Mouse (Mus musculus) midbrain, embryonic 13.5 days (tissue): ENCODE measurements around the gene Rims1. TPM values are rescaled to one million over a fixed set of nuclear protein-coding genes. Genes with fewer than 3 reads are reported as not detected.

Experiments
- ATAC-seq: fragments of 200-750 bp; cut with Nextera tagmentation; 2 replicates; pipeline ENCODE4 v1.8.0; 2017; ENCODE audit warnings: mild to moderate bottlenecking, moderate TSS enrichment, moderate library complexity
- H3K27ac ChIP-seq: fragments of 300-500 bp; sonication (generic); 2 replicates; pipeline ENCODE4 v1.5.1; 2015; ENCODE audit warnings: inconsistent platforms, mild to moderate bottlenecking, moderate library complexity
- H3K27me3 ChIP-seq: fragments of 300-500 bp; sonication (generic); 2 replicates; pipeline ENCODE4 v1.6.1; 2015; ENCODE audit warnings: mild to moderate bottlenecking, inconsistent platforms
- H3K36me3 ChIP-seq: fragments of 300-500 bp; sonication (generic); 2 replicates; pipeline ENCODE4 v1.6.1; 2015; ENCODE audit warnings: mild to moderate bottlenecking, inconsistent platforms
- H3K4me1 ChIP-seq: fragments of 300-500 bp; sonication (generic); replicated peaks from 2 replicates; pipeline ENCODE4 v1.6.1; 2015; ENCODE audit warnings: inconsistent platforms
- H3K4me2 ChIP-seq: fragments of 300-500 bp; sonication (generic); replicated peaks from 2 replicates; pipeline ENCODE4 v1.6.1; 2015; ENCODE audit warnings: moderate library complexity, mild to moderate bottlenecking, inconsistent platforms
- H3K4me3 ChIP-seq: fragments of 300-500 bp; sonication (generic); replicated peaks from 2 replicates; pipeline ENCODE4 v1.5.1; 2015; ENCODE audit warnings: mild to moderate bottlenecking, inconsistent platforms
- H3K9ac ChIP-seq: fragments of 300-500 bp; sonication (generic); replicated peaks from 2 replicates; pipeline ENCODE4 v1.6.1; 2015; ENCODE audit warnings: mild to moderate bottlenecking, inconsistent platforms
- H3K9me3 ChIP-seq: fragments of 300-500 bp; sonication (generic); 2 replicates; pipeline ENCODE4 v1.6.1; 2016; ENCODE audit warnings: mild to moderate bottlenecking, inconsistent platforms
- WGBS: fragments of 180-500 bp; shearing (Covaris S2); methylation state at CpG from one replicate; pipeline ENCODE4 v1.1.7; 2015; 5-methylcytosine and 5-hydroxymethylcytosine counted together
- polyA plus RNA-seq: library from polyadenylated mRNA; unstranded; fragments of >200 nt; fragmentation: Nextera tagmentation; extraction: Ambion mirVana; gene quantifications from 2 replicates; pipeline ENCODE4 v1.2.1, GENCODE M21; 2015

Gene Rims1
- polyA plus RNA-seq, 1 experiment from 2014 or later = 9.4 TPM

- Histone ChIP-seq H3K4me3 (no peak overlapping the region), H3K36me3 (no peaks in the 10 kb centered on the region), H3K27me3 (no peaks in the 10 kb centered on the region), H3K9me3 (no peaks in the 10 kb centered on the region), H3K4me2 (no peak overlapping the region), H3K27ac (no peak overlapping the region), H3K4me1 (no peaks in the 10 kb centered on the region), H3K9ac (no peak overlapping the region)
- WGBS = 79% methylated on average over 6 of the region's 6 CpGs
- no peak for ATAC-seq
Observed at GRCm38 (mm10) chr1:22664196-22664595, 141.6 kb downstream of the Rims1 start.

DNA sequence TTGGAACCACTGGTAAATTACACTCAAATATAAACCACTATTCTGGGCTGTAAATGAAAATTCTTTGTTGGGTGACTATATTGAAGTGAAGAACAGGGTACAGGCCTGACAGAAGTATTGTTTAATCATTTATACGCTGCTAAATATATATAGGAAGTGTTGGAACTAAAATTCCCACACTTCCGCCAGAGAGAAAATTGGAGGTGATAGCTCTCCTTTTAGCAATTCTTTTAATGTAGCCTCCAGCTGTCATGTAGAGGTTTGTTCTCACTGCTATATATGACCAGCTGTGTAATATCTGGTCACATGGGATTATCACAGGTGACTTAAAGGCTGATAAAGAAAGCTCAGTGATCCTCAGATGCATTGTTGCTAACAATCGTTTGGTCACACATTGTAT, 144.0 kb downstream of the Rims1 start:
- no peaks in the 10 kb centered on the region for H3K4me1 ChIP-seq
- H3K27ac ChIP-seq = no peak overlapping the region
- H3K9me3 ChIP-seq = no peaks in the 10 kb centered on the region
- no peak overlapping the region for H3K4me3 ChIP-seq
- no peak for ATAC-seq
- 88% methylated on average over 3 of the region's 3 CpGs for WGBS
- H3K36me3 ChIP-seq = no peaks in the 10 kb centered on the region
- H3K4me2 ChIP-seq = no peak overlapping the region
- H3K9ac ChIP-seq = no peak overlapping the region
- H3K27me3 ChIP-seq = no peaks in the 10 kb centered on the region

DNA sequence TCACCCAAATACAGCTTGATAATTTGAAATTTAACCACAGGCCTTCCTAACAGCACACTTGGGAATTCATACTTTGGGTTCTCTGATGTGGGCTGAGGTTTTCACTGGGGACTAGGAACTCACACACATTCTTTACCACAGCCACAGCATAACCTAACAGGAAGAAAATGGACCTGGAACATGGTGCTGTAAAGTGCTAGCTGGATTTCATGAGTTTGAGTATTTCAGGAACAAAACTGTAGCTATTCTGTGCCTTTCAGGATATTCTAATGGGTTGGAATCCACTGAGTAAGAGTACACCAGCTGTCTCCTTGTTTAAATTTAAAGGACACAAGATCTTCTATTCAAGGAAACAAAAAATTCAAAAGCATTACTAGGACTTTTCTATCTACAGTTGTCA, 149.8 kb downstream of the Rims1 start:
- H3K9me3 ChIP-seq = no peaks in the 10 kb centered on the region

GRCm38 (mm10) chr1:22654903-22655302, 150.9 kb downstream of the Rims1 start:
- no peaks in the 10 kb centered on the region for H3K9me3 ChIP-seq
- no peaks in the 10 kb centered on the region for H3K36me3 ChIP-seq
- no peak for ATAC-seq
- no peaks in the 10 kb centered on the region for H3K27me3 ChIP-seq
- WGBS = 86% methylated on average over 9 of the region's 9 CpGs
- no peaks in the 10 kb centered on the region for H3K4me1 ChIP-seq
- no peak overlapping the region for H3K4me2 ChIP-seq
- H3K4me3 ChIP-seq = no peak overlapping the region
- no peak overlapping the region for H3K9ac ChIP-seq
- H3K27ac ChIP-seq = no peak overlapping the region

More for the DNA sequence above, 149.8 kb downstream of the Rims1 start:
- no peak for ATAC-seq
- Histone ChIP-seq H3K36me3 (no peaks in the 10 kb centered on the region), H3K9ac (no peak overlapping the region), H3K4me3 (no peak overlapping the region), H3K27me3 (no peaks in the 10 kb centered on the region), H3K27ac (no peak overlapping the region), H3K4me1 (no peaks in the 10 kb centered on the region), H3K4me2 (no peak overlapping the region)

DNA sequence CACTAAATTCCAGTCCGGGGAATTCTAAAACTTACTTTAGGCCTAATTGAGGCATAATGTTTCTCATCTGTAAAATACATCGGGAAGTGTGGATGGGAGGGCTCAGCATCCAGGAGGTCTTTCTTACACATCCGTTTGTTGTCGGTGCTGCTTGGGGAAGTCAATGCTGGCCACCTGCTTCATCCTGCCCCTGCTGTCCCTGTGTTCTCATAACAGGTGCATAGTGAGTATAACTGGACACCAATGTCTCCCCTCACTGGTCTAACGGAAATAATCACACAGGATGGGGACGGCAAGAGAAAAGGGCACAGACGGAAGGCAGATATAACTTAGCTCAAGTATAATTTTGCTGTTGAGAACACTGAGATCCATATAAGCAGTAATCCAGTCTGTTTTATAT, 155.2 kb downstream of the Rims1 start:
- ATAC-seq = no peak
- H3K4me1 ChIP-seq = 0 out of 2 replicates have a peak, but pooled peaks cover 3% of the 10 kb centered on the region
- H3K4me3 ChIP-seq = no peak overlapping the region
- no peaks in the 10 kb centered on the region for H3K36me3 ChIP-seq
- 79% methylated on average over 7 of the region's 7 CpGs for WGBS
- H3K9ac ChIP-seq = no peak overlapping the region
- H3K9me3 ChIP-seq = no peaks in the 10 kb centered on the region
- no peak overlapping the region for H3K4me2 ChIP-seq
- no peaks in the 10 kb centered on the region for H3K27me3 ChIP-seq
- H3K27ac ChIP-seq = no peak overlapping the region

GRCm38 (mm10) chr1:22649432-22649831, 156.4 kb downstream of the Rims1 start:
- no peak overlapping the region for H3K4me3 ChIP-seq
- no peak overlapping the region for H3K9ac ChIP-seq
- WGBS = 65% methylated on average over 1 of the region's 1 CpGs
- H3K36me3 ChIP-seq = no peaks in the 10 kb centered on the region
- H3K4me1 ChIP-seq = 0 out of 2 replicates have a peak, but pooled peaks cover 3% of the 10 kb centered on the region
- no peaks in the 10 kb centered on the region for H3K9me3 ChIP-seq
- H3K27me3 ChIP-seq = no peaks in the 10 kb centered on the region
- no peak overlapping the region for H3K27ac ChIP-seq
- no peak overlapping the region for H3K4me2 ChIP-seq
- ATAC-seq = no peak

GRCm38 (mm10) chr1:22645257-22645656, 160.5 kb downstream of the Rims1 start:
- 27% methylated on average over 2 of the region's 2 CpGs for WGBS
- Histone ChIP-seq H3K36me3 (no peaks in the 10 kb centered on the region), H3K4me2 (no peak overlapping the region), H3K4me3 (no peak overlapping the region), H3K27me3 (no peaks in the 10 kb centered on the region), H3K9ac (no peak overlapping the region), H3K9me3 (no peaks in the 10 kb centered on the region), H3K4me1 (0 out of 2 replicates have a peak, but pooled peaks cover 3% of the 10 kb centered on the region), H3K27ac (no peak overlapping the region)
- no peak for ATAC-seq

- no peak for ATAC-seq
- Histone ChIP-seq H3K27ac (no peak overlapping the region), H3K4me3 (no peak overlapping the region), H3K9me3 (no peaks in the 10 kb centered on the region), H3K36me3 (no peaks in the 10 kb centered on the region), H3K4me2 (no peak overlapping the region), H3K4me1 (no peaks in the 10 kb centered on the region), H3K27me3 (no peaks in the 10 kb centered on the region), H3K9ac (no peak overlapping the region)
- 88% methylated on average over 5 of the region's 5 CpGs for WGBS
Observed at GRCm38 (mm10) chr1:22640568-22640967, 165.2 kb downstream of the Rims1 start.

DNA sequence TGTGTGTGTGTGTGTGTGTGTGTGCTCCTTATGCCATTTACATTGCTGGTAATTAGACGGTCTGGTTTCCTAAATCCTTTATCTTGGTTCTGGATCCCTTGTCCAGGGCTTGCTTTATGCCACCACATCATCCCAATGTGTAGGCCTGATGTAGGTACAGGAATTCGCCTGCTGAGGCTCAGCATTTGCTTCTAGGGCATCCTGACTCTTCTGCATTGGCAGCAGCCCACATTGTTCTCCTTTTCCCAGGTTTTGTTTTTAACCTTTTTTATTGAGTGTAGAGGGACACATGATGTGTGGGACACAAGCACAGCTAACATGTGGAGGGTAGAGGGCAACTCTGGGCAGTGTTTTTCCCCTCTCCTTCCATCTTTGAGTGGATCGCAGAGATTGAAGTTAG, 166.1 kb downstream of the Rims1 start:
- H3K27me3 ChIP-seq = no peaks in the 10 kb centered on the region
- H3K27ac ChIP-seq = no peak overlapping the region
- H3K9me3 ChIP-seq = no peaks in the 10 kb centered on the region
- WGBS = 85% methylated on average over 3 of the region's 3 CpGs
- no peak for ATAC-seq
- H3K4me3 ChIP-seq = no peak overlapping the region
- no peaks in the 10 kb centered on the region for H3K36me3 ChIP-seq
- no peak overlapping the region for H3K4me2 ChIP-seq
- H3K9ac ChIP-seq = no peak overlapping the region
- no peaks in the 10 kb centered on the region for H3K4me1 ChIP-seq

- Histone ChIP-seq H3K4me1 (peaks cover 5% of the 10 kb centered on the region; the same call in 1 of the 2 replicates), H3K4me2 (no peak overlapping the region), H3K9me3 (no peaks in the 10 kb centered on the region), H3K27me3 (no peaks in the 10 kb centered on the region), H3K36me3 (no peaks in the 10 kb centered on the region), H3K9ac (no peak overlapping the region), H3K27ac (no peak overlapping the region), H3K4me3 (no peak overlapping the region)
- no peak for ATAC-seq
- WGBS = 95% methylated on average over 2 of the region's 2 CpGs
Observed at GRCm38 (mm10) chr1:22633871-22634270, 171.9 kb downstream of the Rims1 start.

DNA sequence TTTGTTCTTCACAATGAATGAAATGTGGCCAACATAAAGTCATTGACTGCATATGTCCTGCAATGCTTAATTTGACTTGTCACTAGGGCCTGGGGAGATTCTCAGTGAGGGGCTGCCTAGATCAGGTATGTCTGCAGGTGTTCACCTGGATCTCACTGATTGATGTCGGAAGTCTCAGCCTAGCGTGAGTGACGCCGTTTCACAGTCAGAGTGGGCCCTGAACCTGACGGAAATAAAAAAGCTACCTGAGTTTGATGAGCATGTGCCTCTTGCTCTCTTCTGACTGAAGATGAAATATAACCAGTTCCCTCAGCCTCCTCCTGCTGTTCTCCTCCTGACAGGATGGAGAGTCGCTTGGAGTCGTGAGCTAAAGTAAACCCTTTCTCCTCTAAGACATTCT, 173.2 kb downstream of the Rims1 start:
- no peak overlapping the region for H3K9ac ChIP-seq
- ATAC-seq = no peak
- H3K4me1 ChIP-seq = peaks cover 5% of the 10 kb centered on the region; the same call in 1 of the 2 replicates
- no peaks in the 10 kb centered on the region for H3K36me3 ChIP-seq
- no peak overlapping the region for H3K27ac ChIP-seq
- H3K4me2 ChIP-seq = no peak overlapping the region
- no peaks in the 10 kb centered on the region for H3K9me3 ChIP-seq
- 84% methylated on average over 7 of the region's 7 CpGs for WGBS
- no peaks in the 10 kb centered on the region for H3K27me3 ChIP-seq
- H3K4me3 ChIP-seq = no peak overlapping the region

DNA sequence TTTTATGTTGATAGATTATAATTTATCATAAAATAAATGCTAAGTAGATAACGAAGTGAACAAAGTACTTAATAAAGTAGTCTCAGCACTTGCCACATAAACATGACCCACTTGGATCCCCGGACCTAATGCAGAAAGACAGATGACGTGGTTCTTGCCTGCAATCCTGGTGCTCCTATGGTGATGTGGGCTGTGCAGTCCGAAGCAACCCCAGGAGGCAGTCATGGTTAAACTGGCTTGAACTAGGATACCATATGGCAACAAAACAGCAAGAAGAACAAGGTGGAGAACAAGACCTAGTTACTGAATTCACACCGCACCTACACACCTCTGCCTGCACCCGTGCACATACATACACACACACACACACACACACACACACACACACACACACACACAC, 173.8 kb downstream of the Rims1 start:
- H3K27ac ChIP-seq = no peak overlapping the region
- no peaks in the 10 kb centered on the region for H3K27me3 ChIP-seq
- no peak overlapping the region for H3K4me3 ChIP-seq
- peak; percentile 45; the same call in 1 of the 2 replicates for ATAC-seq
- no peak overlapping the region for H3K4me2 ChIP-seq
- H3K9ac ChIP-seq = no peak overlapping the region
- 78% methylated on average over 6 of the region's 6 CpGs for WGBS
- H3K9me3 ChIP-seq = no peaks in the 10 kb centered on the region
- H3K36me3 ChIP-seq = no peaks in the 10 kb centered on the region
- peaks cover 5% of the 10 kb centered on the region; the same call in 1 of the 2 replicates for H3K4me1 ChIP-seq

- Histone ChIP-seq H3K9ac (no peak overlapping the region), H3K27ac (no peak overlapping the region), H3K4me3 (no peak overlapping the region), H3K4me2 (no peak overlapping the region), H3K27me3 (no peaks in the 10 kb centered on the region), H3K9me3 (no peaks in the 10 kb centered on the region), H3K36me3 (no peaks in the 10 kb centered on the region), H3K4me1 (peaks cover 5% of the 10 kb centered on the region; the same call in 1 of the 2 replicates)
- ATAC-seq = peak; percentile 56
- WGBS = 66% methylated on average over 8 of the region's 8 CpGs
Observed at GRCm38 (mm10) chr1:22629011-22629410, 176.8 kb downstream of the Rims1 start.
